Mouse (Mus musculus) neural tube, embryonic 14.5 days (tissue): ENCODE data around the gene Ddx31. TPM values are rescaled to one million over a fixed set of nuclear protein-coding genes. Genes with fewer than 3 reads are reported as not detected.

Experiments used
- ATAC-seq: fragments of 200-750 bp; cut with Nextera tagmentation; 2 replicates; pipeline ENCODE4 v1.8.0; 2017; ENCODE audit warnings: low read depth, mild to moderate bottlenecking, moderate TSS enrichment, moderate library complexity
- H3K27ac ChIP-seq: fragments of 300-500 bp; sonication (generic); 2 replicates; pipeline ENCODE4 v1.5.1; 2014; ENCODE audit warnings: low read depth, mild to moderate bottlenecking, control low read depth, low read length, moderate library complexity, mixed read lengths
- H3K27me3 ChIP-seq: fragments of 300-500 bp; sonication (generic); 2 replicates; pipeline ENCODE4 v1.6.1; 2014; ENCODE audit warnings: low read length; ENCODE audit not compliant: control insufficient read depth, insufficient read depth
- H3K36me3 ChIP-seq: fragments of 300-500 bp; sonication (generic); 2 replicates; pipeline ENCODE4 v1.6.1; 2014; ENCODE audit warnings: low read length, mixed read lengths; ENCODE audit not compliant: control insufficient read depth, insufficient read depth
- H3K4me1 ChIP-seq: fragments of 300-500 bp; sonication (generic); 2 replicates; pipeline ENCODE4 v1.6.1; 2014; ENCODE audit warnings: low read length; ENCODE audit not compliant: control insufficient read depth, insufficient read depth
- H3K4me2 ChIP-seq: fragments of 300-500 bp; sonication (generic); 2 replicates; pipeline ENCODE4 v1.6.1; 2014; ENCODE audit warnings: mild to moderate bottlenecking, low read depth, low read length, control low read depth
- H3K4me3 ChIP-seq: fragments of 300-500 bp; sonication (generic); 2 replicates; pipeline ENCODE4 v1.5.1; 2014; ENCODE audit warnings: low read depth, low read length, control low read depth, mixed read lengths
- H3K9ac ChIP-seq: fragments of 300-500 bp; sonication (generic); replicated peaks from 2 replicates; pipeline ENCODE4 v1.6.1; 2014; ENCODE audit warnings: low read depth, mild to moderate bottlenecking, control low read depth, low read length, mixed read lengths
- H3K9me3 ChIP-seq: fragments of 300-500 bp; sonication (generic); 2 replicates; pipeline ENCODE4 v1.6.1; 2016; ENCODE audit warnings: low read length; ENCODE audit not compliant: control insufficient read depth
- WGBS: fragments of 180-500 bp; shearing (Covaris S2); extraction: QIAGEN DNeasy Blood & Tissue Kit; methylation state at CpG from one replicate; pipeline ENCODE4 v1.1.7; 2014; 5-methylcytosine and 5-hydroxymethylcytosine counted together
- polyA plus RNA-seq: library from polyadenylated mRNA; unstranded; fragments of >200 nt; fragmentation: Nextera tagmentation; extraction: Ambion mirVana; gene quantifications from 2 replicates; pipeline ENCODE4 v1.2.1, GENCODE M21; 2014

The Ddx31 gene
- polyA plus RNA-seq, 1 experiment from 2014 or later = 11.5 TPM

DNA sequence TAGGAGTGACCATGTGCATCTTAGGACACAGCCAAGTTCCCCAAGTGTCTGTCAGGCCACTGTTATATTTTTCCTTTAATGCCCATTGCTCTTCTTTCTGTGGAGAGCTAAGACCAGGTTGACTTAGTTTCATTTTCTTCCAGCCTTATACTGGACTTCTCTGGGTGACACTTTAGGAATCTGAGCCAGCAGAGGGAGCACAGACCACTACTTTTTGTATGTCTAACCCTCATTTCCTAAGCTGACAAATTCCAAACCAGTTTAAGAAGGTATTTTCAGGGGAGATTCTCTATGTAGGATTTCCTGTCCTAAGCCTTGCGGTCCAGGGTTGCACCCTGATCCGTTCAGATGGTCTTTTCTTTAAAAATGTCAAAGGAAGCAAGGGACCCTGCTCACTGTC, 15.6 kb downstream of the Ddx31 start:
- WGBS = 98% methylated on average over 2 of the region's 2 CpGs
- no peak for ATAC-seq
- H3K36me3 ChIP-seq = peaks cover 32% of the 10 kb centered on the region; the same call in 1 of the 2 replicates

DNA sequence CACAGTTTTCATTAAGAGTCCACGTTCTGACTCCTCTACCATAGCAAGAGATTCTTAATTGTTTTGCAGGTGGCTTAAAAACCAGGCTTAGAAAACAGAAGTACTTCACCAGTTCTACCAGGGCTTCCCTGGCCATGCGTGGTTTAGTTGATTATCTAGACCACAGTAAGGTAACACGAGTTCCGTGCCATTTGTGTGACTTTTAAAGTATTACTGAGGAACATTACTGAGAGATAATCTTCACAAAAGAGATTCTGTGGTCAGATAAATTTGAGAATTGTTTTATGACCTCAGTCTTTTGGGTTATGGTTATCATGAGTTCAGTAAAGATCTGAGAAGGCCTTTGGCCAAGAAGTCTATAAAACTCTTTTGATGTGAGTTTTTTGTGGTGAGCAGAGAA, 19.1 kb downstream of the Ddx31 start:
- H3K4me3 ChIP-seq = no peak overlapping the region
- H3K36me3 ChIP-seq = peaks cover 39% of the 10 kb centered on the region
- 92% methylated on average over 4 of the region's 4 CpGs for WGBS
- no peaks in the 10 kb centered on the region for H3K9me3 ChIP-seq
- no peak for ATAC-seq
- no peak overlapping the region for H3K9ac ChIP-seq
- H3K4me2 ChIP-seq = no peak overlapping the region
- no peaks in the 10 kb centered on the region for H3K4me1 ChIP-seq
- no peaks in the 10 kb centered on the region for H3K27me3 ChIP-seq
- H3K27ac ChIP-seq = no peak overlapping the region

More for the DNA sequence above, 15.6 kb downstream of the Ddx31 start:
- no peaks in the 10 kb centered on the region for H3K4me1 ChIP-seq
- H3K27ac ChIP-seq = no peak overlapping the region
- H3K4me3 ChIP-seq = no peak overlapping the region
- no peak overlapping the region for H3K9ac ChIP-seq
- H3K4me2 ChIP-seq = no peak overlapping the region
- no peaks in the 10 kb centered on the region for H3K9me3 ChIP-seq
- H3K27me3 ChIP-seq = no peaks in the 10 kb centered on the region

DNA sequence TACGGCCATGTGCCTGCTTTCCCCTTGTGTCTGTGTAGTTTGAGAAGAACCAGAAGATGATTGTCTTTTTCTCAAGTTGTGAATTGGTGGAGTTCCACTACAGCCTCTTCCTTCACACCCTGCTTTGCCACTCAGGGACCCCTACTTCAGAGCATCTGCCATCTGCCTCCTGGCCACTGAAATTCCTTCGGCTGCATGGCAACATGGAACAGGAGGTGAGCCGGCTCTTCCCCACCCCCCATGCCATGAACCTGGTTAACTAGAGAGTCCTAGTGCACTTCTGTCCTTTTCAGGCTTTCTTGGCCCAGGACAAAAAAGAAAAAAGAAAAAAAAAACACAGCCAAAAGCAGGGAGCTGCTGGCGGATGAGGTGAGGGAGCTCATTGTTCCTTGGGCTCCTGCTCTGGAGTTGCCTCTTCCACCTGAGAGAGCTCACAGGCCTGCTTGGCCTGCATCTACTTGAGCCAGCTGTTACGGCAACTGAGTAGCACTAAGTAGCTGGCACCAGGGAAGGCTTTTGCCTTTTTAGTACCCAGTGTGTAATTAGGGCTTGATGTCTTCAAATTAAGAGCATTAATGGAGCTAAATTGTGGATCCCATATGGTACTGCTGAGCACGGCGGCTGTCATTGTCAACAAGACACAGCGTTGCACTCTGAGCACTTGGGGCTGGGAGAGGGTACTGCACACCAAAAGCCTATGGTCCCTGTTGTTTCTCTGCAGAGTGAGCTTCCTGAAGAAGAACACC, 20.6 kb downstream of the Ddx31 start:
- no peak for ATAC-seq
- H3K27me3 ChIP-seq = no peaks in the 10 kb centered on the region
- WGBS = 87% methylated on average over 8 of the region's 8 CpGs
- no peak overlapping the region for H3K9ac ChIP-seq
- H3K9me3 ChIP-seq = no peaks in the 10 kb centered on the region
- no peaks in the 10 kb centered on the region for H3K4me1 ChIP-seq
- H3K4me3 ChIP-seq = no peak overlapping the region
- no peak overlapping the region for H3K4me2 ChIP-seq
- no peak overlapping the region for H3K27ac ChIP-seq
- peaks cover 42% of the 10 kb centered on the region for H3K36me3 ChIP-seq

DNA sequence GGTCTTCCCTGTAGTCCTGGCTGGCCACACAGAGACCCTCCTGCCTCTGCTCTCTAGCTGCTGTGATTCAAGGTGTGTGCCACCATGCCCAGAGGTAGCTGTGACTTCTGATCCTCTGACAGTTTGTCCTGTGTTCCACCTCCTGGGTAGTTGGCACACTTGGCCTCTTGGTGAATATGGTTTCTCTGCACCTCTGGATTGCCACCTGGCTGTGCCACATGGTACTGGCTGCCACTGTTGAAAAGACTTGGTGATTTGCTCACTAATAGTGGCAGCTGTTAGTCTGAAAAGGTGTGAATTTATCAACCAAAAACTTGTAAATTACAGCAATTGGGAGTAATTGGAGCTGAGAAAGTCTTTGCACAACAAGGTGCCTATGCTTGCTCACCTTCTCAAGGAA, 23.7 kb downstream of the Ddx31 start:
- H3K27ac ChIP-seq = no peak overlapping the region
- no peak overlapping the region for H3K4me3 ChIP-seq
- no peaks in the 10 kb centered on the region for H3K9me3 ChIP-seq
- no peak for ATAC-seq
- H3K27me3 ChIP-seq = no peaks in the 10 kb centered on the region
- no peaks in the 10 kb centered on the region for H3K4me1 ChIP-seq
- peaks cover 37% of the 10 kb centered on the region for H3K36me3 ChIP-seq
- no peak overlapping the region for H3K4me2 ChIP-seq
- H3K9ac ChIP-seq = no peak overlapping the region

DNA sequence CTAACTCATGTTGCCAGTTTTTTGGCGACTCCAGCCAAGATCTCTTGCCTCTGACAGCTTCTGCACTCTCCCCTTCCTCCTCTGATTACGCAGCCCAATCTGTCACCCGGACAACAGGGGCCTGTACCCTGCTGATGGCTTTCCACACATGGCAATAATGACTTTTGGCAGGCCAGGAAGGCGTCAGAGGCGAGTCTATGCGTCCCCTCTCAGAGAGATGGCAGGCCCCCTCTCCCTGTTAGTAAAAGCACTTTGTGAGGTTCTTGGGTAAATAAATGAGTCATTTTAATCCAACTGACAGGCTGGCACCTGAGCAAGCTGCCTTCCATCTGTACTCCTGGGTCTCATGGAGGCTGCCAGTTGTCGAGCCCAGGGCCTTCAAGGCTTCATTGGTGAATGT, 27.3 kb downstream of the Ddx31 start:
- Histone ChIP-seq H3K36me3 (peaks cover 17% of the 10 kb centered on the region), H3K9me3 (no peaks in the 10 kb centered on the region), H3K4me3 (no peak overlapping the region), H3K27me3 (no peaks in the 10 kb centered on the region), H3K9ac (no peak overlapping the region), H3K4me2 (no peak overlapping the region), H3K4me1 (no peaks in the 10 kb centered on the region), H3K27ac (no peak overlapping the region)
- 72% methylated on average over 7 of the region's 7 CpGs for WGBS
- ATAC-seq = no peak

DNA sequence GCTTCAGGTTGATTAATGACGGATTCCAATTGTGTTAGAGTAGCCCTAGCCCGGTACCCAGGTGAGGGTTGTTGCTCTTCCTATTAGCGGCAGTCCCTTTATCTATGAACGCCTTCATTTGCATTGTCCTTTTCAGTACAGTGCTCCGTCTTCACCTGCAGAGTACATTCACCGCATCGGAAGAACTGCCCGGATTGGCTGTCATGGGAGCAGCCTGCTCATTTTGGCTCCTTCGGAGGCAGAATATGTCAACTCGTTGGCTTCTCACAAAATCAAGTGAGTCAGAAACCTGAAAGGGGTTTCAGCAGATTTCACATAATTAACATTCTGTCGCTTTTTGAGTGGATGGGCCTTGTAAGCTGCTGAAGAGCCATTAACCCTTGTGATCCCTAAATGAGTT, 35.3 kb downstream of the Ddx31 start:
- no peaks in the 10 kb centered on the region for H3K4me1 ChIP-seq
- no peak overlapping the region for H3K27ac ChIP-seq
- no peak for ATAC-seq
- WGBS = 89% methylated on average over 11 of the region's 11 CpGs
- no peak overlapping the region for H3K4me2 ChIP-seq
- H3K36me3 ChIP-seq = peaks cover 24% of the 10 kb centered on the region
- H3K4me3 ChIP-seq = no peak overlapping the region
- H3K27me3 ChIP-seq = no peaks in the 10 kb centered on the region
- no peak overlapping the region for H3K9ac ChIP-seq
- no peaks in the 10 kb centered on the region for H3K9me3 ChIP-seq

DNA sequence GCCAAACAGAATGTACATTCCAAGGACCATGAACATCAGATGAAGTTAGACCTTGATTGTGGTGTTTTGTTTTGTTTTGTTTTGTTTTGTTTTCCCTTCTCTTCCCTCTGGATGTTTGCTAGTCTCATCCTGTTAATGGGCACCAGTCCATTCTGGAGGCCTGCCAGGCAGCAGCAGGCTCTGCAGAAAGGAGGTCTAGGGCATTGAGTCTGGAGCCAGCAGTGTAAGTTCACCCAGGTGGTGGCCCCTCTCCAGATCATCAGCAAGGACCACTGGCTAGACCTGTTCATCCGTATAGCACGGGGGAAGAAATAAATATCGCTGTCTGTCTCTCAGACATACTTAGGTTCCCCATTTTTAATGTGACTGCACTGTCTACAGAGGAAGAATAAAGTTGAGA, 41.1 kb downstream of the Ddx31 start:
- no peak overlapping the region for H3K9ac ChIP-seq
- H3K27me3 ChIP-seq = no peaks in the 10 kb centered on the region
- ATAC-seq = no peak
- no peak overlapping the region for H3K4me3 ChIP-seq
- H3K27ac ChIP-seq = no peak overlapping the region
- H3K36me3 ChIP-seq = peaks cover 19% of the 10 kb centered on the region
- 93% methylated on average over 3 of the region's 3 CpGs for WGBS
- H3K4me1 ChIP-seq = no peaks in the 10 kb centered on the region
- no peak overlapping the region for H3K4me2 ChIP-seq
- H3K9me3 ChIP-seq = no peaks in the 10 kb centered on the region

DNA sequence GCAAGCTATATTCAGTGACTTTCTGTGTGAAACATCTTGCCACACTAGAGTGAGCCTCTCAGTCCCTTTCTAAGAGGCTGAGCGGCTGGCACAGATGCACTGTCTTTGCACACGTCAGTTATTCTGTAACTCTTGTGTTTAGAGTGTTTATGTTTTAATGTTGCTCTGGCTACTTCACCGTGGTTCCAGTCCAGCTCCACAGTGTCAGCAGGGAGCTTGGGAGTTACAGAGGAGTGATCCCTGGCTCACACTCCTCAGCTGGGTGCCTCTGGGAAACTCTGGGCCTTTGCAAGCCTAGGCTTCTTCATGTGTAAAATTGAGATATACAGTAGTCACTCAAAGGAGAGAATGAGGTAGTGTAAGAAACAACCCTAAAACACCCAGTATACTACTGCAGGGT, 41.8 kb downstream of the Ddx31 start:
- Histone ChIP-seq H3K4me2 (no peak overlapping the region), H3K27ac (no peak overlapping the region), H3K9ac (no peak overlapping the region), H3K27me3 (no peaks in the 10 kb centered on the region), H3K36me3 (peaks cover 21% of the 10 kb centered on the region), H3K4me3 (no peak overlapping the region), H3K4me1 (no peaks in the 10 kb centered on the region), H3K9me3 (no peaks in the 10 kb centered on the region)
- 93% methylated on average over 3 of the region's 3 CpGs for WGBS
- ATAC-seq = no peak

DNA sequence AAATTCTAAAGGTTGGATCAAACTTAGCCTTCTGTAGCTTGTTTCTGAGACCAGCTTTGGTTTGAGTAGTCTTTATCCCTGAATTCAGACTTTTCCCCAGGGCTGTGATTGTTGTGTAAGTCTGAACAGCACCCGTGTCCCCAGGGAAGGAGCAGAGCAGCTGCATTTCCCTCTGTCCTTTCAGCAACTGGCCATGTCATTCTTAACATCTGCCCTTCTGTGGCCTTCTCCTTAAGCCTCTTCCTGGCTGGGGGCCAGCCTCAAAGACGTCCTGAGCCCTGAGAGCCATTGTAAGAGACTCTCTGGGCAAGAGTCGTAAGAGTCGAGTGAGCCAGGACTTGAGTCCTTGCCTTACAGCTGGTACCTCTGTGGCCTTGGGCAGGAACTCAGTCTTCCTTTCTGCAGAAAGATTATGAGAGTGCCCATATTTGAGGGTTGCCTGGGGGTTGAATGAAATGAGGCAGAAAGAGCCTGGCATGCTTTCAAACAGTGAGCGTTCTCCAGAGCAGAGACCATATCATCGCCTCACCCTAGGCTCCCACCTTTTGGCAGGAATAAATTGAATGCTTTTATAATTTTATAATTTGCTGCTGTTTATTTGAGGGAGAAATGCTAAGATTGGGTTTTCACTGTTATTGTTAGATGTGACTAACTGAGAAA, 42.8 kb downstream of the Ddx31 start:
- WGBS = 65% methylated on average over 6 of the region's 6 CpGs
- H3K27ac ChIP-seq = no peak overlapping the region

More for the DNA sequence above, 42.8 kb downstream of the Ddx31 start:
- ATAC-seq = no peak
- Histone ChIP-seq H3K27me3 (no peaks in the 10 kb centered on the region), H3K4me1 (no peaks in the 10 kb centered on the region), H3K36me3 (peaks cover 26% of the 10 kb centered on the region), H3K9me3 (no peaks in the 10 kb centered on the region), H3K4me3 (no peak overlapping the region), H3K4me2 (no peak overlapping the region), H3K9ac (no peak overlapping the region)
